Mouse (Mus musculus) ES-E14 (cell line): Measurements from ENCODE around the gene Zfp503.

Source experiments
- CHD2 ChIP-seq: IDR thresholded peaks from 2 replicates; pipeline ENCODE4 v1.6.1; 2014; ENCODE audit warnings: mild to moderate bottlenecking, low read depth, low read length, inconsistent platforms
- HCFC1 ChIP-seq: IDR thresholded peaks from 2 replicates; pipeline ENCODE4 v1.6.1; 2012; ENCODE audit warnings: low read length, inconsistent platforms, borderline replicate concordance; ENCODE audit not compliant: insufficient read depth
- ZC3H11A ChIP-seq: IDR thresholded peaks from 2 replicates; pipeline ENCODE4 v1.6.1; 2012; ENCODE audit warnings: low read depth, mild to moderate bottlenecking, inconsistent platforms, low read length, borderline replicate concordance
- ZNF384 ChIP-seq: IDR thresholded peaks from 2 replicates; pipeline ENCODE4 v1.6.1; 2012; ENCODE audit warnings: low read depth, low read length, inconsistent platforms

- no peak for TF ChIP-seq ZC3H11A
- TF ChIP-seq CHD2, result no peak
- no peak for TF ChIP-seq HCFC1
- TF ChIP-seq ZNF384, result no peak
These were observed 47.8 kb downstream of the Zfp503 start for GRCm38 (mm10) chr14:21941581-21941980.
